Mouse (Mus musculus) testis, adult 2 months (tissue): Measurements from ENCODE around the gene Pla2g3. TPM values are rescaled to one million over a fixed set of nuclear protein-coding genes. Genes with fewer than 3 reads are reported as not detected.

Source experiments
- H3K27ac ChIP-seq: fragments of 200-500 bp; 2 replicates; pipeline ENCODE4 v1.5.1; 2012; ENCODE audit warnings: low read depth, low read length; ENCODE audit not compliant: control insufficient read depth, insufficient read depth
- H3K27me3 ChIP-seq: fragments of 200-500 bp; 2 replicates; pipeline ENCODE4 v1.6.1; 2012; ENCODE audit warnings: mild to moderate bottlenecking, low read length, moderate library complexity; ENCODE audit not compliant: control insufficient read depth, insufficient read depth
- H3K36me3 ChIP-seq: fragments of 200-500 bp; 2 replicates; pipeline ENCODE4 v1.6.1; 2012; ENCODE audit warnings: mild to moderate bottlenecking, low read length; ENCODE audit not compliant: control insufficient read depth, insufficient read depth
- H3K4me1 ChIP-seq: fragments of 200-500 bp; 2 replicates; pipeline ENCODE4 v1.6.1; 2012; ENCODE audit warnings: low read length; ENCODE audit not compliant: control insufficient read depth, insufficient read depth
- H3K4me3 ChIP-seq: fragments of 200-500 bp; 2 replicates; pipeline ENCODE4 v1.5.1; 2012; ENCODE audit warnings: low read depth, mild to moderate bottlenecking, low read length, moderate library complexity, mixed read lengths; ENCODE audit not compliant: control insufficient read depth
- CTCF ChIP-seq: fragments of 200-500 bp; IDR thresholded peaks from 2 replicates; pipeline ENCODE4 v1.5.1; 2012; ENCODE audit warnings: low read depth, mild to moderate bottlenecking, inconsistent platforms, low read length, moderate library complexity; ENCODE audit not compliant: control insufficient read depth, insufficient read depth, insufficient replicate concordance
- POLR2A ChIP-seq: fragments of 200-500 bp; IDR thresholded peaks from 2 replicates; pipeline ENCODE4 v1.6.1; 2012; ENCODE audit warnings: low read depth, mild to moderate bottlenecking, inconsistent platforms, low read length, moderate library complexity; ENCODE audit not compliant: control insufficient read depth
- polyA plus RNA-seq: library from polyadenylated mRNA; depleted of rRNA; stranded (reverse); fragments of >200 nt; gene quantifications from 2 replicates; pipeline ENCODE4 v1.2.3, GENCODE M21; 2012

Gene Pla2g3
- polyA plus RNA-seq, 1 experiment, result 2.8 TPM

DNA sequence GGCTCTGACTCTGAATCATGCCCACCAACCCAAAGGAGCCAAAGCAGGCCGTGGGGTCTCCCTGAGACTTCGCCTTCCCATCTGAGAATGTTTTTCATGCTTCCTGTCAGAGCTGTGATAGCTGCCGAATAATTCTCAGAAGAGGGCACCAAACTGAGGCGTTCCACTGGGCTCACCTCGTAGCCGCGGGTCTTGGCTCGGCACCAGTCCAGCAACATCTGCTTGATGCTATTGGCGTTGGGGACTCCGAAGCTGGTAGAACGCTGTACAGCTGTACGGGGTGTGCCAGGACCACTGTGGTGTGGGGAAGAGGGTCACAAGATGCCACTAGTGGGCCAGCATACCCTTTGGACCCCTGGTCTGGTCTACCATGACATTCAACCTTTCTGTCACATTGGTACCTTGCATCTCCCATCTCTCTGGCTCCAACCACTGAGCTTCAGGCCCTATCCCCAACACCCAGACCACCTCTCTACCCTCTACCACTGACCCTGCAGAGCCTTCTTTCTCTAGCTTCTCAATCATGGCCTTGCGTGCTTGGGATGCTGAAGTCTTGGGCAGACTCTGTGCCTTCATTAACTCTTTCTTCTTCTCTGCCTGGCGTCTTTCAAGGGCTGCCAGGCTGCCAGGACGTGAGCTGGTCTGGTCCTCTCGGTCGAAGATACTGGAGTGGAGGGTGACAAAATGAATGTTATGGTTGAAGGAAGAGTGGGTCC lies 34.4 kb downstream of the Pla2g3 start:
- TF ChIP-seq POLR2A, result no peak
- no peak for TF ChIP-seq CTCF
- Histone ChIP-seq H3K4me3 (no peak overlapping the region), H3K36me3 (no peaks in the 10 kb centered on the region), H3K27me3 (no peaks in the 10 kb centered on the region), H3K27ac (no peak overlapping the region), H3K4me1 (peaks cover 17% of the 10 kb centered on the region)

DNA sequence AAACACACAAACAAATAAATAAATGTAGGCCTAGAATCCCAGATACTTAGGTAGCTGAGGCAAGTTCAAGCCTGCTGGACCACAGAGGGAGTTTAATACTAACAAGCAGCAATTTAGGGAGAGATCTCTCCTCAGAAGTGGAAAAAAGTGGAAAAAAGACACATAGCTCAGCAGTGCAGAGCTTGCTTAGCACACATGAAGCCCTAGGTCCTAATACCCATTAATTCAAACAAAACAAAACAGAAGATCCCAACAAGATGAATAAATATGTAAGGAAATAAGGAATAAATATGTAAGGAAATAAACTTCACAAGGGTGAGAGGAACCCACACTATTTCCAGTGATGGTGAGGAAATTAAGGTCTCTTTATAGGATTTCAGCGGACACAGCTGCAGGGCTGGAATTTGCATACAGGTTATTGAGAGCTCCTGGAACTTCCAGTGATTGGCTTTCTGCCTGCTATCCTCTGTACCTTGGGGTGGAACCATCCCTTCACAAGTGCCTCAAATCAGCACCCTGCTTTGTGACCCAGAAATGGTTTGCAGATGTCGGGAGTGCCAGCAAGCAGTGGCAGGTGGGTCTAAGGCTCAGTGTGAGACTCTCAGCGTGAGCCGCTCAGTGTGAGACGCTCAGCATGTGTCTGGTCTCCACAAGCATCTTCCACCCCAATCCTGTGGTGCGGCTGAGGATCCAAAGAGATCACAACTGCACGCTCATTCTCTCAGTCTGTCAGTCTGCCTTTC lies 35.9 kb downstream of the Pla2g3 start:
- H3K36me3 ChIP-seq, result no peaks in the 10 kb centered on the region
- TF ChIP-seq POLR2A (no peak), CTCF (no peak)
- H3K27me3 ChIP-seq, result no peaks in the 10 kb centered on the region
- H3K4me3 ChIP-seq, result no peak overlapping the region
- peaks cover 8% of the 10 kb centered on the region for H3K4me1 ChIP-seq
- H3K27ac ChIP-seq, result no peak overlapping the region

DNA sequence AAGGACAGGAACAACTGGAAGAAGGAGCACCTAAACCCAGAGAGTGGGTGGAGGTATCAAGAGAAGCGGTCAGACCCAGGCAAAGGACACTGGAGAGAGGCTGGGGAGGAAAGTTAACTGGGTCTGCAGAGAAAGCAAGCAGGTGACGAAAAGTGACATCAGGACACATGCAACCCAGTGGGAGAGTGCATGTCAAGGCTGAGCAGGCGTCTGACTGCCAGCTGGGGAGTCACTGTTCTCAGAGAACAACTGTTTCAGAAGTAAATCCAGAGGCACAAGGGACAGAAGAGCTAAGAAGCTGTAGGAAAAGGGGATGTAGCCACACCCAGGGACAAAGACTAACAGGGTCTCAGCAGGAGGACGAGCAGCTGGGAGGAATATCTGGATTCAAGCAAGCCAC lies 37.5 kb downstream of the Pla2g3 start:
- no peaks in the 10 kb centered on the region for H3K27me3 ChIP-seq
- H3K4me1 ChIP-seq, result peaks cover 8% of the 10 kb centered on the region
- H3K36me3 ChIP-seq, result no peaks in the 10 kb centered on the region
- TF ChIP-seq POLR2A (no peak), CTCF (no peak)
- H3K4me3 ChIP-seq, result no peak overlapping the region
- no peak overlapping the region for H3K27ac ChIP-seq

DNA sequence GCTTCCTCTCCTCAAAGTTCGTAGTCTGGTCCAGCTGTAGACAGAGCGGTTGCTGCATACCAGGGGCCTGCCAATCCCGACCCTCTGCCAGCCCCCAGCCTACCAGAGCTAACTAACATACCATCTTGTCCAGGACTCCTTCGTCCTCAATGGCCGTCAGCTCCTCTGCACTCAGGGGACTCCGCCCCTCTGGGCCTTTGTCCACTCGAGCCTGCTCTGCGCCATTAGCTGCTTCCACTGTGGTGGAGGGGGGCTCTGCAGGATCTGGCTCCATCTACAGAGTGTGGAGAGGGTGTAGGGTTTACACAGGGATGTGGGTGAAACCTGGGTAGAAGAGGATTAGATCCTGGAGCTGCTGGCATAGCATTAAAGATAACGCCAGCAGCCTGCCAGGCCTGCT lies 38.1 kb downstream of the Pla2g3 start:
- Histone ChIP-seq H3K36me3 (no peaks in the 10 kb centered on the region), H3K4me1 (peaks cover 5% of the 10 kb centered on the region), H3K4me3 (no peak overlapping the region), H3K27me3 (no peaks in the 10 kb centered on the region), H3K27ac (no peak overlapping the region)
- no peak for TF ChIP-seq POLR2A
- no peak for TF ChIP-seq CTCF

DNA sequence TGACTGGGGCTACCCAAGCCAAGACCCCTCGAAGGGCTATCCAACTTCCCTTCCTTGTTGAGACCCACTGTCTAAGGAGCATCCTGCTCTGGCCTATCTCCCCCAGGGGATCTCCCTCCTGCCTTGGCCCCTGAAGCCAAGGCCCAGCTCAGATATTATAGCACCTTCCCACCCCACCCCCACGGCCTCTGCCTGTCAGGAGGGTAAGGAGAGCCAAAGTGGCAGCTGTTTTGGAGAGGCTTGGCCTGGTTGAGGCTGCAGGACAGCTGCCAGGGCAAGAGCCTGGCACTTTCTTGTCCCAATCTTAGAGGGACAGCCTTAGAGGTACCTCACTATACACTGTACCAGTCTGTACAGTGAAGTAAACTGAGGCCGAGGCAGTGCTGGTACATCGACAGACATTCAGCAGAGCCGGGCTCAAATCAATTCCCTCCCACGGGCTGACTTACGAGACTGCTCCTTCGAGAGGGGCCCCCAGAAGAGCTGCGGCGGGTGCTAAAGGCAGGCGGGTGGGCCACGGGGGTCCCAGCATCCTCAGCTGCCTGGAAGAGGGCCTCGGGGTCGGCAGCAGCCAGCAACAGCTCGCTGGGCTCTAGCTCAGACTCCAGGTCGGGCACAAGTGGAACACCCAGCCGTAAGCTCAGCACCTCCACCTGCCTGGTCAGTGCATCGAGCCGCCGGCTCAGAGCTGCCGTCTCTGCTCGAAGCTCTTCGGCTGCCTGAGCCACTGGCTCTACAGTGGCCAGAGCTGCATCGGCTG lies 39.1 kb downstream of the Pla2g3 start:
- Histone ChIP-seq H3K27me3 (no peaks in the 10 kb centered on the region), H3K4me1 (no peaks in the 10 kb centered on the region), H3K27ac (no peak overlapping the region), H3K36me3 (no peaks in the 10 kb centered on the region), H3K4me3 (no peak overlapping the region)
- TF ChIP-seq CTCF (no peak), POLR2A (no peak)

DNA sequence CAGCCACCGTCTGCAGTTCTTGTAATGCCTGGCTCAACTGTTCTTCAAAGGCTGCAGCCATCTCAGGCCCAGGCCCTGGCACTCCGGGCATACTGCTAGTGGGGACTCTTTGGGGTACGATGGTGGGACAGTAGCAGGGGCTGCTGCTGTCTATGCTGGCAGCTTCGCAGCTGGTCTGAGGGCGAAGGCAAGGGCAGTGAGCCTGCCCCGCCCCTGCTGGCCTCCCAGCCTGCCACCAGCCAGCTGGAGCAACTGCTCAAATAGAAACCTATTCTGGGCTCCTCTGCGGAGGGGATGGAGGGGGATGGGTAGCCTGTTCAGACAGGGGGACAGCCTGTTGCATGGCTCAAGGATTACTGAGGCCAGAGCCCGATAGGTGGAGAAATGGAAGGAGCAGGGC lies 39.7 kb downstream of the Pla2g3 start:
- Histone ChIP-seq H3K4me3 (no peak overlapping the region), H3K27me3 (no peaks in the 10 kb centered on the region), H3K4me1 (no peaks in the 10 kb centered on the region), H3K27ac (no peak overlapping the region), H3K36me3 (no peaks in the 10 kb centered on the region)
- TF ChIP-seq POLR2A (no peak), CTCF (no peak)

DNA sequence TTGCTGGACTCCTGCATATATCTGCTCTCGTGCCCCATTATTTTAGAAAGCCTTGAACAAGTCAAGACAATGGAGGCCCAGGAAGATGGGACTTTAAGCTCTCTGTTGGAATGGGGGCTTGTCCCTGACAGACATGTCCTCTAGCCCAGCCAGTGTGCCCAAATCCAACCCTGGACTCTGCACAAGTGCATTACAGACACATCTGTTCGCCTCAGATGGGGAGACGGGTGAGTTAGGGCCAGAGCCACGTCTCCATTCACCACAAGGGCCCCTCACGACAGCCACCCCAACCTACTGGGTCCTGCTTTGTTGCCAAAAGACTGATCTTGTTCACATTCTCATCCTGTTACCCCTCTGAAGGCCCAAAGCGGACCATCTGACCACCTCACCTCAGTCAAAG lies 40.1 kb downstream of the Pla2g3 start:
- H3K4me1 ChIP-seq, result no peaks in the 10 kb centered on the region
- no peak overlapping the region for H3K27ac ChIP-seq
- no peaks in the 10 kb centered on the region for H3K36me3 ChIP-seq
- no peak for TF ChIP-seq POLR2A
- no peak for TF ChIP-seq CTCF
- no peaks in the 10 kb centered on the region for H3K27me3 ChIP-seq
- no peak overlapping the region for H3K4me3 ChIP-seq
